Mouse (Mus musculus): ENCODE data around the gene Srd5a1.
A peak's percentile ranks its signal among the peaks of the same experiment; 100 is the strongest.
"Not testable (repeated sequence)": the region's sequence is repeated elsewhere in the genome, so short reads cannot be mapped to it uniquely, and the experiment has no call there.

Srd5a1 gene

DNA sequence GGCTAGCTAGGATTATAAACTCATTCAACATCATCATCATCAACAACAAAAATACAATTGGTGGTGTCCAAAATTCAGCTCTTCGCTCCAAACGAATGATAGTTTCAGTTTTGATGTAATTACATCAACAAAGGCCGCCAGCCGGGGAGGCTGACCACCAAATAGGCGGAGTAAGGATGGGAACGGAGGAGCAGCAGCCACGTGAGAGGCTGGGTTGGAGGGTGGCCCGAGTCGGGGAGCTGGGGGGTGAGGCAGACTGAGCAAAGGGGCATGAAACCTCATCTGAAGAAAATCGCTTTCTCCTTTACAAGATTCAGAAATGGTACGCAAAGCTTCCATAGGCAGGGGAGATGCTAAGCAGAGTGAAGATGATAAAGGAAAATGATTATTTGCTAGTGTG, 34.6 kb downstream of the Srd5a1 start:
- no peak for DNase-seq (ENCODE audit: low read depth, low spot score)

DNA sequence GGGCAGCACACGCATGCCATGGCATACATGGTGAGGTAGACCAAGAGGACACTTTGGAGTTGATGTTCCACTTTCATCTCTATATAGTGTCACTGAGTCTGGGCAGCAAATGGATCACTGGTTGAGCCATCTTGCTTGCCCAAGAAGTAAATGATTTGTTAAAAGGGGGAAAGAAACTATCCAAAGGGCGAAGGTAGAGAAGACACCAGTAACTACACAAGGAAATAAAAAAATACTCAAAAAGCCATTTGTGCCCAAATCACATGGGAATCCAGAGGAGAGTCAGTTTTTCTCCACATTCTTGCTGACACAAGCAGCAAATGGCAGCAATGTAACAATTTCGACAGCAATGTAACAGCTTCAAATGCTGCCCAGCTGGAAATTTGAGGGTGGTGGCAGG, 38.6 kb downstream of the Srd5a1 start:
- DNase-seq (ENCODE audit: low read depth, low spot score) = no peak

DNA sequence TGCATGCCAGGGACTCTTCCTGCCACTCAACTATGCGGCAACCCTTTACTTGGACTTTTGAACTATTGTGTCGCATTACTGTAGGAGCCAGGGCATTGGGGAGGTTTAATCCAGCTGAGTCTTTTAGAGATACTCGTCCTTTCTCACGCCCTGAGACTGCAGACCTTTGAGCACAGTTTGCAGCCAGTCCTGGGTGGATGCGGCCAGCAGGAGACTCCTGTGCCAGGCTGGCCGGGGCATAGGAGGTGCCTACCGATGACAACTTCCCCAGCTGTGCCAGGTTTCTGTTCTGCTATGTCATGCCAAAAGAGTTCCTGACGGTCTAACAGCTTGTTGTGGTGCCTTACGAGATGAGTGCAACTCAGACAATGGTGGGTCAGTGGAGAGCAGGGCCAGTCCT, 42.0 kb downstream of the Srd5a1 start:
- no peak for DNase-seq (ENCODE audit: low read depth, low spot score)

DNA sequence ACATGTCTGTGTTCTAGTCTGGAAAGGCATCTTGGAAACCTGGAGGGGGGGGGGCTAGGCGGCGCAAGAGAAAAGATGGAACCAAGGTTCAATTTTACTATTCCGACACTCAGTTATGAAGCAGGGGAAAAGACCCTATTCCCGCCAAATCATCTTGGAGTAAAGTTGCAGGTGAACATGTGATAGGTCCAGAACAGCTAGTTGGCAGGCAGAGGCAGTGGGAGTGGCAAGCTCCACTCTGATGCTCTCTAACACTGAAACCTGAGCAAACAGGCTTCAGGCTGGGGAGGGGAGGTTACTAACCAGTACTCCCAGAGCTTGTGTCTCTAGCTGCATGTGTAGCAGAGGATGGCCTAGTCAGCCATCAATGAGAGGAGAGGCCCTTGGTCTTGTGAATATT, 45.8 kb downstream of the Srd5a1 start:
- not testable (repeated sequence) for DNase-seq (ENCODE audit: low read depth, low spot score)

DNA sequence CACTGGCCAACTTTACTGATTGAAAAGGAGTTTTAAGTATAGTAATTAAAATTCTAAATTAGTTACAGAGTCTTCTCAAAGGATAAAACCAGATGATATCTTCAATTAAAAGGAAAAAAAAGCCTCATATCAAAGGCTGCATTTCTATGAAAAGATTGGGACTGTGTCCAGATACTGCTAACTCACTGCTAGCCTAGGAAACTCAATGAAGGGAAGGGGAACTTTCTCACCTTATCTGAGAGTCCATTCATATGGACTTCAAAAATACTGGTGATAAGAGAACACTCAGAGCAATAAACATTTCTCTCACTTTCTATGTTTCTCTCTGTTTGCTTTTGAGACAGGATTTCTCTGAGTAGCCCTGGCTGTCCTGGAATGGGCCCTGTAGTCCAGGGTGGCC, 46.7 kb downstream of the Srd5a1 start:
- DNase-seq (ENCODE audit: low read depth, low spot score) = no peak

DNA sequence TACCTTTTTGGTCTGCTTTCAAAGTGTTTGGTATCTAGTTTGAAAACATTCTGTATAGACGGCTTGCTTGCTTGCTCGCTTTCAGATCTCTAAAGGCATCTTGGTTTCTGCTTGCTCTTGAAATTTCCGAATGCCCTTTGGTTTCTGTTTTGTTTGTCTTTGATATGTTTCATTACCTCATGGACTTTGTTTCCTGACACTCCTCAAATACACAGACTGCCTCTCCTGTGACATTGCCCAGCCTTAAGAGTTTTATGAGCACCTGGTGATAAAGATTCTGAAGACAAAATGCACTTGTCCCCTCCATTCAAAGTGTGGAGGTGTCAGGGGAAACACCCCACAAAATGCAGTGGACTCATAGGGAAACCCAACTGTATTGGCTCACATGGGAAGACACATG, 47.3 kb downstream of the Srd5a1 start:
- no peak for DNase-seq (ENCODE audit: low read depth, low spot score)

DNA sequence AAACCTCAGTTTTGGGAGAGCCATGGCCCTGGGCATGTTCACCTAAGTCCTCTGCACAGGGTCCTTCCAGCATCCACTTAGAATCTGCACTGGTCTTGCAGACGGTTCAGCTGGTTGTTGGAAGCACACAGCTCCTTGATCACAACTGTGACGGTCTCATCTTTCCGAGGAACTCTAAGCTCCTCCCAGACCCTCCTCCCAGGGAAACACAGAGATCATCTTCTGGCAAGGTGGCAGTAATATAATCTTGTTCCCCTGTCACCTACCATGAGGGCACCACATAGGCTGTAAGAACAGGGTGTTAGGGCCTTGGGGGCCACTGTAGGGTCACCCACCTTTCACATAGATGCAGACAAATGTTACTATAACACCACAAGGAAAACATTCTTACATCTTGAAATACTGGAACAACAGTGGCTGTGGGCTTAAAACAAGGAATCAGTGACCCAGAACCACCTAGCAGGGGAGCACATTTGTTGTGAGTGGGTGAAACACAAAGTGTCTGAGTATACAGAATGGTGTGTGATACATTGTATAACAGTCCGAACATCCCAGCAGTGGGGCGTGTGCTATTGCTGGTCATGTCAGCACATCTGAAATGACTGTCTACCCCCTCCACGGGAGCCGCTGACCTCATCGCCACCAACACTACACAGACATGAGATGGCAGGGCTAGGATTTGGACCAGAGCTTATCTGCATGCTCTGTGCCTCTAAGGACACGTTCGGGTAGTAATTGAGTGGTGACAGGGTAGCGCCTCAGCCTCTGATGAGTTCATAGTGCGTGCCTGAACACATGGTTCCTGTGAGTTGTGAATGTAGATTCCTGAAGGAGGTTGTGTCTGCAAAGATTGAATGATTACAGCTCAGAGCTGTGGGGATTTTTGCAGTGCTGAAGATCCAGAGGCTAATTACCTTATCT, 48.3 kb downstream of the Srd5a1 start:
- DNase-seq (ENCODE audit: low read depth, low spot score) = no peak

DNA sequence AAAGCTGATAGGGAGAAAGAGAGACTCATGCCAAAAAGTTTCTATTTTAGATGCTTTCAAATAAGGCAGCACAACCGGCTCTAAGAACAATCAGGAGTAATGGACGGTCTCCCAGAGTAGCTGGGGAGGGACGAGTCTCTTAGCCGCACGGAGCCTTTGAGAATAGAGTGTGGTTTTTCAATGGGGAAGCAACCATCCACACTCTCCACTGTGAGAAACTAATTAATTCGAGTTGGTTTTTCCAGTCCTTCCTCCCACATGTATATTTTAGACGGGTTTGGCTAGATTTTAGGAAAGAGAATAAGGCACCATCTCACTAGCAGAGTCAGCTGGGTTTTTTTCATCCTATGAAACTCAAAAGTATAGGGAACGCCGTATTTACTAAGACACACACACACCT, 49.2 kb downstream of the Srd5a1 start:
- no peak for DNase-seq (ENCODE audit: low read depth, low spot score)

DNA sequence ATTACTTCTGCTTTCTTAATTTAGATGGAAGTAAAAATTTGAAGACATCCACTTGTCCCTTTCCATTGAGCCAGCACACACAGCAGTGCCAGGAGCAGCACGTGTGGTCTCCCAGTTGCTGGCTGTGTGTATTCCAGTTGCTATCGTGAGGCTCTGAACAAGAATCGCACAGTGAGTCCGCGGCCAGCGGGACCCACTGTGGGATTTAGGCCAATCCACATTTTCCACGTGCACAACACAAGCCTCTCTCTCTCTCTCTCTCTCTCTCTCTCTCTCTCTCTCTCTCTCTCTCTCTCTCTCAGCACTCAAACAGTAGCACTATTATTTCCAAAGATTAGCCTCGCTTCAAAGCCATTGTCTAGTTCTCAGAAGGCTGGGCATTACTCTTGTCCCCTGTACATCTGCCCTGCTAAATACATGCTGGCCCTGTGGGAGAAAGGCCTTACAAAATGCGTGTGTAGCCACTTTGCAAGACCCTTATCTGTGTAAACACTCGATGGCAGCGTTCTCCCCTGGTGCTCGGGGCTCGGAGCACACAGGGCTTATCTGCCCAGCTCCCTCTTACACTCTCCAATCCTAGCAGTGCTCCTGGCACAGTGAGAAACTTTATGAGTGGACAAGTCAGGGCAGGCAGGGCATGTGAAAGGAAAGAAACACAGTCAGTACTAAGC, 51.8 kb downstream of the Srd5a1 start:
- DNase-seq (ENCODE audit: low read depth, low spot score) = no peak

DNA sequence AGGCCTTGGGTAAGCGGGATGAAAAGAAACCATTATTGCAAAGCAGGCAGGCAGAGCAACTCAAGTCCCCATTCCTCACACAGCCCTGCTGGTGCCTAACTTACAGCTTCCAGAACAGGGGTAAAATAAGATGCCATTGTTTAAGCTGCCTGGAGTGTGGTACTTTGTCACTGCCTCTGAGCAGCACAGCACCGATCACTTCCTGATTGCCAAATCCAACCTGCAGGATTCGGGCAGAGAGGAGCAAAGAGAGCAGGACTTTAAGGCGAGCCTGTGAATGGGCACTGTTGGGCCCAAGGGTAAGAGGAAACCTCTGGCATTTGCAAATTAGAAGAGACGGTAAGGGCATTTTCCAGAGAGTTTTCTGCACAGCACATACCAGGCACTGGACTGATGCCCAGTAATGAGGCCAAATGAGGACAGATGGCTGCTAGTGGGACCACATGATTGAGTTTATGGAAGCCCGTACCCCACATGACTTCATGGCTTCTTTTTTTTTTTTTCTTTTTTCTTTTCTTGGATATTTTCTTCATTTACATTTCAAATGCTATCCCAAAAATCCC, 53.1 kb downstream of the Srd5a1 start:
- DNase-seq (ENCODE audit: low read depth, low spot score) = no peak

DNA sequence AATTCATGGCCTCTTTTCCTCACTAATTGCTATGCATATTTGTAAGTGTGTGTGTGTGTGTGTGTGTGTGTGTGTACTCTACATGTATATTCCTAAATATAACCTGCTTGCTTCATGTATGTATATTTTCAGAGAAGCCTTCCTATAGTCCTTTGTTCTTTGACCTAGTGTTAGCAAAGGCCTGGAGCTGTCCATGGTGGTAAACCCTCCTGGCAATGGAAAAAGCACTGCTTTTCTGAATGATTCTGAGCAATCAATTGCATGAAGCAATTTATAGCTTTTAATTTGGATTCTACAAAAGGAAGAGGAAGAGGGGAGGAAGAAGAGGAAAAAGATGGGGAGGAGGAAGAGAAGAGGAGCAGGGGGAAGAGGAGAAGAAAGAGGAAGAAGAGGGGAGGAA, 54.5 kb downstream of the Srd5a1 start:
- DNase-seq (ENCODE audit: low read depth, low spot score) = no peak

DNA sequence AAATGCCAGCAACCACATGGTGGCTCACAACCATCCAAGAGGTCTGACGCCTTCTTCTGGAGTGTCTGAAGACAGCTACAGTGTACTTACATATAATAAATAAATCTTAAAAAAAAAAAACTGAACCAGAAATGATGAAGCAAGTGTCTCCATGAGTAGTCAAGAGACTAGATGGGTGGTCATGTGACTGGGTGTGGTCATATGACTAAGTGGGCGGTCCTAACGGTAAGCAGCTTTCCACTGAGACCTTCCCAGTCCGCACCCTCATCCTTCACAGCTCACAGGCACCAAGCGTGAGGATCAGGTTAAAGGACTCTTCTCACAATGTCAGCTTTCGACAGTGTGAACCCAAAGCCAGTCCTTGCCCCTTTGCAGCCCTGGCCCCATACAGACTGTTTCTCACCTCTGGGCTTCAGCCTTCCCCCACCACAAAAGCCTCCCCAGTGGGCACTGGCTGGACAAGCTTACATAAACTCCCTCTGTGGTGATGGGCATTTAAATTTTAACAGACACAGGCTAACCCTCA, 55.2 kb downstream of the Srd5a1 start:
- no peak for DNase-seq (ENCODE audit: low read depth, low spot score)

DNA sequence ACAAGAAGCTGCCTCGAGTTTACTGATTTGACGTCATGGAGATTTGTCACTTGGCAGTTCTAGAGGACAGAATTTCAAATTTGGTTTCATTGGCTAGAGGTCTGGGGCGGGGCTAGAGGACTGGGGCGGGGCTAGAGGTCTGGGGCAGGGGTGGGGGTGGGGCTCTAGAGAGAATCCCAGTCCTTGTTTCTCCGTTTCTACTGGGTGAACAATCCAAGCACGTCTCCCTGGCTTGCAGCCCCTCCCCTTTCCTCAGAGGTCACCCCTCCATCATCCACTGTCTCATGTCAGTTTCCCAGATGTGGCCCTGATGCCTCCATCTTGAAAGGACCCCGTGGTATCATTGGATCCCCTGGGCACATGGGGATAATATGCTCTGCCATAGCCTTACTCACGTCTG, 56.2 kb downstream of the Srd5a1 start:
- DNase-seq (ENCODE audit: low read depth, low spot score) = no peak

DNA sequence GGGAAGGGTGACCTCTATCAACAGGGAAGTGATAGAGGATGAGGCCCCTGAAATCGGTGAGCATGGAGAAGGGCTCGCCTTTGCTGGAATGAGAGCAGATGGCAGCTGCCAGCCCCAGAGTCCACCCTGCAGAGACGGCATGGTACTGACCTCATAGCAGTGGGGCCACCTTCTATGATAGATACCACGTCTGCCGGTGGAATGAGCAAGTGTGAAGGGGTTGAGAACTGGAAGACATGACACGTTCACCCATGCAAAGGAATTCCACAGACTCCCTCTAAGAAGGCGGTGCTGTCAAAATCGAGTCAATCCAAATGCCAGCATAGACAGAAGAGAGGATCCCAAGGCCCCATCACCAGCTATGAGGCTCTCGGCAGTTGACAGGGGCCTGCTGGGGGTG, 57.0 kb downstream of the Srd5a1 start:
- no peak for DNase-seq (ENCODE audit: low read depth, low spot score)

DNA sequence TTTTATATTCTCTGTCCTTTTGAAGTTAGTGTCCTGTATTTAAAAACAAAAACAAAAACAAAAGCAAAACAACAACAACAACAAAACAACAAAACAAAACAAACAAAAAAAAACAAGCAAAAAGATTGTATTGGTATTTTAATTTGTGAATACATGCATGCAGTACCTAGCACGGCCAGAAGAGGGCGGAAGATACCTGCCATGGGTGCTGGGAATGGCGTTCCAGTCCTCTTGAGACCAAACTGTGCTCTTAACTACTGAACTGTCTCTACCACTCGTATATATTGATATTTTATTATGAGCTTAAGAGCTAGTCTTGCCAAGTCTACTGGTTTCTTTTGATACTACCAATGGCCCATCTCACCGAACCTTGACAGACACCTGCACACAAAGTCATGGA, 58.2 kb downstream of the Srd5a1 start:
- no peak for DNase-seq (ENCODE audit: low read depth, low spot score)

DNA sequence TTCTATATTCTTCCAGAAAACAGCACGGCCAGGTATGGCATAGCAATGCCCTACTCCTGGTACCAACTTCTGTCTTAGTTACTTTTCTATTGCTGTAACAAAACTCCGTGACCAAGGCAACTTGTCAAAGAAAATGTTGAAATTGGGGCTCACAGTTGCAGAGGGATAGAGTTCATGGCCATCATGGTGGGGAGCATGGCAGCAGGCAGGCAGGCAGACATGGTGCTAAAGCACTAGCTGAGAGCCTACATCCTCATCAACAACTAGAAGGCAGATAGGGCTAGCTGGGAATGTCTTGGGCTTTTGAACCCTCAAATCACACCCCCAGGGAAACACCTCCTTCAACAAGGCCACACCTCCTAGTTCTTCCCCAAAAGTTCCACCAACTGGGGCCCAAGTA, 60.4 kb downstream of the Srd5a1 start:
- no peak for DNase-seq (ENCODE audit: low read depth, low spot score)

DNA sequence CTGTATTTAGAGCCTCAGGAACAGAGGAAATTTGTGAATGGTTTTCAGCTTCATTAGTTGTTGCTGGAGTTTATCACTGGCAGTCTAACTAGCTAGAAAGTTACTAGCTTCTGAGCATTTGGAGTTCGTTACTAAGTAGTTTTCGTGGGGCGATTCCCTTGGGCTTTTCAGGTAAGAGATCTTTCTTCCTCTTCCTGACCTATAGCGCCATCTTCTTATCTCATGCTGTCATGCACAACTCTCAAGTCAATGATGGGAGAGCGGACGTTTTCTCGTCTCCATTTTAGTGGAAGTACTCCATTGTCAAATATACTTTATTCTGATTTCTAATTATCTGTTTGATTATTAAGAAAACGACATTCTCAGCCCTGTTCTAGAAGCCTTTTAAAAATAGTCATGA, 61.3 kb downstream of the Srd5a1 start:
- DNase-seq (ENCODE audit: low read depth, low spot score) = no peak

DNA sequence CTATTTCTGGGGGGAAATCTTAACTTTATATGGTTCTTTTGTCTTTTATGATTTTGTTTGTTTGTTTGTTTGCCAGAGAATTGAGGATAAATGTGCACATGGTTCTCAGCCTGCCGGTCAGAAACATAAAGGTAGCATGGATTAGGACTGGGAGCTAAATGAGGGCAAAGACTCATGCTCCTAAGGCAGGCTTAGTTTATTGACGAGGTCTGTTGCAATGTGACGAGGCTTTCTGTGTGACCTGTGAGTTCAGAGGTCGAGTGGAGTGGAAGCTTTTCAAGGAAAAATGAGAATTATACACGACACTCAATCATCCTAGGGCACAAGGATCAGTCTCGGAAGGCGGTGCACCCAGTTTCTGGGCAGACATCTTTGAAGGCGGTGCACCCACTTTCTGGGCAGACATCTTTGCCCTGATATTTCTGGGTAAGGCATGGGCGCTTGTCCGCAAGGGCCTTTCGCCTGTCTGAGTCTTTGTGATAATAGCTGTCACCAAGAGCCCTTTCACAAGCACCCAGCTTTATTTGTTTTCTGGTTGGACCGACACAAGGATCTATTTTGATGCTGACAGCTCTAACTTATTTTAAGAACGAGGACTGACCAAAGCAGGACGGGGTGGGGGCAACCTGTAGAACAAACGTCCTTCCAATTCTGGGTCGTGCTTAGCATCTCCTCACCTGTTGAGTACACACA, 63.6 kb downstream of the Srd5a1 start:
- no peak for DNase-seq (ENCODE audit: low read depth, low spot score)

DNA sequence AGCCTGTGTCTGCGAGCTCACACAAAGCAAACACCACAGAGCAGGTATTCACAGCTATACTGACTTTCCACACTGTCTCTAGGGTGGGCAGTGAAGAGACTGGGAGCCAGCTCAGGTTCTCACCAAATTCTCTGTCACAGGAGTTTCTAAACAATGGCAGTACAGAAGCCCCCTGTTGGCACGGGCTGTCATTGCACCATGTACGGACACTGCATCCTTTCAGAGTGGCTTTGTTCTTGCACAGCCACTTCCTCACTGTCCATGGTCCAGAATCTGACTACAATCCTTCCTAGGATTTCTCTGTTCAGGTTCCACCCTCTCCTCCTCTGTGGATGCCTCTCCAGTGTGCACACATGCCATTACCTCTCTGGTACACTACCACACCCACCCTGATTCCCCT, 66.2 kb downstream of the Srd5a1 start:
- peak; percentile 50 for DNase-seq (ENCODE audit: low read depth, low spot score)

DNA sequence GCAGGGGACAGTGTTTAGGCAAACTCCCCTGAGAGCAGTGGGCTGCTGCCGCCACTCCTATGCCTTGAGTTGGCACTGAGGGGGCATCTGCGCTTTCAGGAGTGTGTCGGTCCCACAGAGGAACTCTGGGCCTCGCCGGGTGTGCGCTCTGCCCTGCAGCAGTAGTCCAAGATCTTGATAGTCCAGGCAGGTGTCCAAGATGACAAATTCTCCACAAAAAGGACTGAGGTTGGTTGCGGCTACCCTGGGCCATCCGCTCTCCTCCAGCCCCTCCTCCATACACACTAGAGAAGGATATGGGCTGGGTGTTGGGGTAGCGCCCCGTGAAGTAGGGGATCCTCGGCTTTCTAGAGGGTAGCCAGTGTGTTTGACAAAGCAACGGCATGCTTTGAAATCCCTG, 67.6 kb downstream of the Srd5a1 start:
- DNase-seq (ENCODE audit: low read depth, low spot score) = no peak

DNA sequence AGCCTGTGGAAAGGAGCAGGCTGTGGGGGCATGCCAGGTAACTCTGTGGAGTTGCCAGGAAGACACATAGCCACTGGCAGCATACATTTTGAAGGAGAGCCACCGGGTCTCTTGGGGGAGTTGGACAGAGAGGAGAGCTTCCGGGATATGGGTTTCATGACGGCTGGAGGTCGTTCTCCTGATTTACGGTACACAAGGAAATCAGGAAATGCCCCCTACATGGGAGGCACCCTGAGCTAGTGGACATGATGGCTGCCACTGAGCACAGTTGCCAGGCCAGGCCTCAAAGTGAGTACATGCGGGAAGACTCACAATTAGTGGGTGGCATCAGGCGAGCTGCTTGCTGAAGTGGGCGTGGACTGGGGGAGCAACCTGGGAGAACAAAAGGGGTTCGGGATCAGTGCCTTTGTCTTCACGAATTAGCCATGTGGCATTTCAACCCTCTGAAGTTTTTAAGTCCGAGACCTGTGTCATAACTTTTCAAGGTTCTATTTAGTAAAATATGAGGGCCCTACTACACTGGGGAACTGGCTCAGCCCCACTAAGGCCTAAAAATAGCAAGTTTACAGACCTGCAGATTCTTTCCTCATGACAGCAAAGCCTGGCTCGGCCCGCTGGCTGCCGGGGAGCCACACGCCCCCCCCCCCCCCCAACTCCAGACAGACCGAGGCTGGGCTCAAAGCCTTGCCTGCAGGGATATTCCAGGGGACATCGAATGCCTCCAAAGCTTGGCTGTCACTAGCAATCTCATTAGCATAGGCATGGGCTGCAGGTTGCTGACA, 68.5 kb downstream of the Srd5a1 start:
- no peak for DNase-seq (ENCODE audit: low read depth, low spot score)

Data from WW6 (cell line).